Mouse (Mus musculus) hindbrain, postnatal 0 days (tissue): ENCODE data around the gene 4930524B15Rik. TPM values are rescaled to one million over a fixed set of nuclear protein-coding genes. Genes with fewer than 3 reads are reported as not detected.
"Not testable (repeated sequence)": the region's sequence is repeated elsewhere in the genome, so short reads cannot be mapped to it uniquely, and the experiment has no call there.

Source experiments
- ATAC-seq: fragments of 200-750 bp; cut with Nextera tagmentation; 2 replicates; pipeline ENCODE4 v1.8.0; 2017; ENCODE audit warnings: mild to moderate bottlenecking, moderate TSS enrichment, moderate library complexity
- DNase-seq: peaks from one replicate; pipeline ENCODE4 v3.0.0-alpha.2; 2015; ENCODE audit warnings: low spot score
- H3K27ac ChIP-seq: fragments of 300-500 bp; sonication (generic); 2 replicates; pipeline ENCODE4 v1.5.1; 2014; ENCODE audit warnings: mild to moderate bottlenecking
- H3K27me3 ChIP-seq: fragments of 300-500 bp; sonication (generic); 2 replicates; pipeline ENCODE4 v1.6.1; 2014; ENCODE audit warnings: low read length, mixed read lengths; ENCODE audit not compliant: insufficient read depth
- H3K36me3 ChIP-seq: fragments of 300-500 bp; sonication (generic); 2 replicates; pipeline ENCODE4 v1.6.1; 2014; ENCODE audit warnings: low read length, mixed read lengths; ENCODE audit not compliant: insufficient read depth
- H3K4me1 ChIP-seq: fragments of 300-500 bp; sonication (generic); 2 replicates; pipeline ENCODE4 v1.6.1; 2014; ENCODE audit warnings: antibody characterized with exemption, low read length, mixed read lengths; ENCODE audit not compliant: insufficient read depth
- H3K4me2 ChIP-seq: fragments of 300-500 bp; sonication (generic); 2 replicates; pipeline ENCODE4 v1.6.1; 2014; ENCODE audit warnings: low read depth, mild to moderate bottlenecking, low read length, moderate library complexity, mixed read lengths
- H3K4me3 ChIP-seq: fragments of 300-500 bp; sonication (generic); 2 replicates; pipeline ENCODE4 v1.5.1; 2014; ENCODE audit warnings: low read length
- H3K9ac ChIP-seq: fragments of 300-500 bp; sonication (generic); replicated peaks from 2 replicates; pipeline ENCODE4 v1.6.1; 2014; ENCODE audit warnings: mild to moderate bottlenecking, low read length, moderate library complexity, mixed read lengths
- H3K9me3 ChIP-seq: fragments of 300-500 bp; sonication (generic); 2 replicates; pipeline ENCODE4 v1.6.1; 2016; ENCODE audit warnings: low read length, mixed read lengths
- CTCF ChIP-seq: IDR thresholded peaks from 2 replicates; pipeline ENCODE4 v1.5.1; 2016; ENCODE audit warnings: antibody characterized with exemption, control low read depth, low read depth
- WGBS: fragments of 180-500 bp; shearing (Covaris S2); extraction: QIAGEN DNeasy Blood & Tissue Kit; methylation state at CpG from one replicate; pipeline ENCODE4 v1.1.7; 2014; 5-methylcytosine and 5-hydroxymethylcytosine counted together
- polyA plus RNA-seq: library from polyadenylated mRNA; unstranded; fragments of >200 nt; fragmentation: Nextera tagmentation; extraction: Ambion mirVana; gene quantifications from 2 replicates; pipeline ENCODE4 v1.2.1, GENCODE M21; 2015
- total RNA-seq: library from RNA; depleted of rRNA; stranded (reverse); fragments of >200 nt; gene quantifications from 2 replicates; pipeline ENCODE4 v1.2.3, GENCODE M21; 2014

4930524B15Rik gene
- total and polyA plus RNA-seq, 2 experiments from 2014 or later = 0.42 to 0.50 TPM

DNA sequence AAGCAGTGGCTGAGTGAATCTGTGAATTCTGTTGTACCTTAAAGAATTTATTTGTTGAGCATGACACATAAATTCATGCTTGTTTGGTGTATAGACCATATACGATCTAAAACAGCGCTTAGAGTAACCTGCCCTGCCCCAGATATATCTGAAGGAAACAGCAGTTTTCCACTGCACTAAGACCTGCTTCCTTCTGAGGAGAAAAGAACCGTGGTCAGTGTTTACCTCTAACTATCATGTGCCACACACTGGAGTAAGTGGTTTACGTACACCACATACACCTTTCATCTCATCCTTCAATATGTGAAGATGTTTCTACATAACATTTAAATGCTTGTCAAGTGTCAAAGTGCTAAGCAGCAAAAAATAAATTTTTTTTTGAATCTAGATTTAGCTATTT lies 8.7 kb downstream of the 4930524B15Rik start:
- DNase-seq (no peak), ATAC-seq (no peak)
- Histone ChIP-seq H3K4me3 (no peak overlapping the region), H3K27me3 (no peaks in the 10 kb centered on the region), H3K36me3 (no peaks in the 10 kb centered on the region), H3K27ac (no peak overlapping the region), H3K9ac (no peak overlapping the region), H3K4me1 (no peaks in the 10 kb centered on the region), H3K4me2 (no peak overlapping the region), H3K9me3 (peaks cover 1% of the 10 kb centered on the region; the same call in 1 of the 2 replicates)
- TF ChIP-seq CTCF = no peak
- WGBS = 85% methylated on average over 4 of the region's 4 CpGs

DNA sequence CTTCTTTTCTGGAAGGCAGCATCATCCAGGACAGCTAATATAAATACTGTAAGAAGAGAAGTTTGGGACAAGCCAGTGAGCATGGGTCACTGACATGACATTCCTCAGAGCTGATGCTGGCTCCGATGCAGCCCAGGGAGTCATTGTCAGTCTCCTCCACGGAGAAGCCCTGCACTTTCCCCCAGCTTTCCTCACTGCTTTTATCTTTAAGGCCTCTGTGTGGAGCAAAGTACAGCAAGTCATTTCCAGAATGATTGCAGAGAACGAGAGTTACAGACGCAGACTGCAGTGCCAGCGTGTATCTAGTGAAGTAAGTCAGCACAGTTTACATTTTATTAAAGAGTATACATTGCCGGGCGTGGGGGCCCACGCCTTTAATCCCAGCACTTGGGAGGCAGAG lies 9.4 kb downstream of the 4930524B15Rik start:
- ATAC-seq (no peak), DNase-seq (no peak)
- H3K27me3 ChIP-seq = no peaks in the 10 kb centered on the region
- no peaks in the 10 kb centered on the region for H3K36me3 ChIP-seq
- WGBS = 56% methylated on average over 8 of the region's 8 CpGs
- H3K4me3 ChIP-seq = no peak overlapping the region
- no peak overlapping the region for H3K27ac ChIP-seq
- no peak for TF ChIP-seq CTCF
- H3K4me1 ChIP-seq = no peaks in the 10 kb centered on the region
- no peak overlapping the region for H3K4me2 ChIP-seq
- no peak overlapping the region for H3K9ac ChIP-seq
- peaks cover 4% of the 10 kb centered on the region; the same call in 1 of the 2 replicates for H3K9me3 ChIP-seq

DNA sequence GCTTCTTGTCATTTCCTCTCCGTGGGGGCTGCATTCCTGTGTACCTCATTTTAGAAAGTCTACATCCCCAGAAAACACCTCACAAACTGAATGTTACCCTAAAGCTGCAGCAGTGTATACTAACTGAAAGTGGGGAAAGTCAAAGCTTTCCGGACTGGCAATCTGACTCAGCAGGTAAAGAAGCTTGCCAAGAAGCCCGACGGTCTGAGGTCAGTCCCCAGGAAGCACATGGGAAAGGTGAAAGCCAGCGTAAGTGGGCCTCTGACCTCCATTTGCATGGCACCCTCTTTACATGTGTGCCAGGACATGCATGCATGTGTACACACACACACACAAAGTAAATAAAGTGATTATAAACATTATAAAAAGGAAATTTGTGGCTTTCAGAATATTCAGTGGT lies 10.3 kb downstream of the 4930524B15Rik start:
- H3K9ac ChIP-seq = no peak overlapping the region
- H3K9me3 ChIP-seq = peaks cover 4% of the 10 kb centered on the region; the same call in 1 of the 2 replicates
- ATAC-seq (no peak), DNase-seq (no peak)
- H3K4me2 ChIP-seq = no peak overlapping the region
- H3K36me3 ChIP-seq = no peaks in the 10 kb centered on the region
- 76% methylated on average over 5 of the region's 5 CpGs for WGBS
- no peak overlapping the region for H3K27ac ChIP-seq
- TF ChIP-seq CTCF = no peak
- H3K27me3 ChIP-seq = no peaks in the 10 kb centered on the region
- H3K4me1 ChIP-seq = no peaks in the 10 kb centered on the region
- H3K4me3 ChIP-seq = no peak overlapping the region

DNA sequence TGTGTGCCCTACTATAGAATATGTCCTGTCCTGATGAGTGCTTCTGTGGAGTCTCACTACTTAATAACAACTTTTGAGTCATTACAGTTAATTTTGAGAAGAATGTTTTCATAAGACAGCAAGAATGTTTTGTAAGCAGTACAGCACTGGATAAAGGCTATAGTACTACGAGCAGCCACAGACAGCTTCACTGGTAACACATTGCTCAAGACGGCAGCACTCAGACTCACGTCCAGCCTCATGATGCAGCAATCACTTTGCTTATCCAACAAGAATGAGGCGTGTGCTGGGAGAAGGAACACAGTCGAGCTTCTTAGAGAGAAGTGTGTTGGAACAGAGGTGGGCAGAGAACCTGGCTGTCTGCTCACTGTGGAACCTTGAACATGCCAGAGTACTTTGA lies 10.7 kb downstream of the 4930524B15Rik start:
- ATAC-seq (no peak), DNase-seq (no peak)
- no peak for TF ChIP-seq CTCF

DNA sequence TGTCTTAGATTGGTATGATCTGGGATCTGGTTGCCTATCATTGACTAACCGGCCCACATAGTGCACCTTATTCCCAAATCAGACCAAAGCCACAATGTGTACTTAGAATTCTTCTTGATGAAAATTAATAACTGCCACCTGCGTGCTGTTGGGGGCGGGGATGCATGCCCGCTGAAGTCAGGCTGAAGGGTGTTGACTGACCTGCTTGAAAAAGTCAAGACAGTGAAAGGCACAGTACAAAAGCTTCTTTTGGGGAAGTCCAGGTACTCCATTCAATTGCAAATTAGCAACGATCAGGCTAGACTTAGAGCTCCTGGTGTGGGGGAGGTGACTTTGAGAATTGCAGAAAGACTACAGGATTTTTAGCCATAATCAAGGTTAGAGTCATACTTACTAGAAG lies 14.7 kb downstream of the 4930524B15Rik start:
- not testable (repeated sequence) for DNase-seq, H3K36me3 ChIP-seq, H3K9me3 ChIP-seq, H3K27ac ChIP-seq, H3K4me1 ChIP-seq, H3K27me3 ChIP-seq, H3K4me2 ChIP-seq, ATAC-seq, H3K9ac ChIP-seq, H3K4me3 ChIP-seq
- 86% methylated on average over 5 of the region's 5 CpGs for WGBS

More for the DNA sequence above, 10.7 kb downstream of the 4930524B15Rik start:
- Histone ChIP-seq H3K4me2 (no peak overlapping the region), H3K27ac (no peak overlapping the region), H3K9ac (no peak overlapping the region), H3K4me3 (no peak overlapping the region), H3K27me3 (no peaks in the 10 kb centered on the region), H3K9me3 (peaks cover 4% of the 10 kb centered on the region; the same call in 1 of the 2 replicates), H3K36me3 (no peaks in the 10 kb centered on the region), H3K4me1 (no peaks in the 10 kb centered on the region)
- 74% methylated on average over 5 of the region's 5 CpGs for WGBS

DNA sequence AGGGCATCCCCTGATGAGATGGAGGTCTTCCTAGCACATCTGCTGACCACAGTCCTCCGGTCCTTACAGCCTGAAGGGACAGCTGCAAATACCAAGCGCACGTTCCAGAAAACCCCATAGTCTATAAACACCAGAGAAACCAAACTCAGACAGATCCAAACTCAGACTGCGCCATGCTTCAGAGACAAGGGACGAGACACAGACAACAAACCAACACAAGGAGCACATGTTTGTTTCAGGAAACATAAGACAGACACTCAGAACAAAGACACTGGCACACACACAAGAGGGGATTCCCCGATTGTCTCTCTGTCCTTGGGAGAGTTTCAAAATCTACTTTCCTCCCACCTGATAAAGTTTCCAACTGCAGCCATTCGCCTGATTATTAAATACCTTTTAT lies 16.4 kb downstream of the 4930524B15Rik start:
- Histone ChIP-seq H3K4me1 (no peaks in the 10 kb centered on the region), H3K9ac (no peak overlapping the region), H3K27me3 (no peaks in the 10 kb centered on the region), H3K27ac (no peak overlapping the region), H3K36me3 (no peaks in the 10 kb centered on the region), H3K4me3 (no peak overlapping the region), H3K4me2 (no peak overlapping the region), H3K9me3 (peaks cover 4% of the 10 kb centered on the region; the same call in 1 of the 2 replicates)
- no peak for TF ChIP-seq CTCF
- DNase-seq (no peak), ATAC-seq (no peak)
- WGBS = 93% methylated on average over 7 of the region's 7 CpGs

DNA sequence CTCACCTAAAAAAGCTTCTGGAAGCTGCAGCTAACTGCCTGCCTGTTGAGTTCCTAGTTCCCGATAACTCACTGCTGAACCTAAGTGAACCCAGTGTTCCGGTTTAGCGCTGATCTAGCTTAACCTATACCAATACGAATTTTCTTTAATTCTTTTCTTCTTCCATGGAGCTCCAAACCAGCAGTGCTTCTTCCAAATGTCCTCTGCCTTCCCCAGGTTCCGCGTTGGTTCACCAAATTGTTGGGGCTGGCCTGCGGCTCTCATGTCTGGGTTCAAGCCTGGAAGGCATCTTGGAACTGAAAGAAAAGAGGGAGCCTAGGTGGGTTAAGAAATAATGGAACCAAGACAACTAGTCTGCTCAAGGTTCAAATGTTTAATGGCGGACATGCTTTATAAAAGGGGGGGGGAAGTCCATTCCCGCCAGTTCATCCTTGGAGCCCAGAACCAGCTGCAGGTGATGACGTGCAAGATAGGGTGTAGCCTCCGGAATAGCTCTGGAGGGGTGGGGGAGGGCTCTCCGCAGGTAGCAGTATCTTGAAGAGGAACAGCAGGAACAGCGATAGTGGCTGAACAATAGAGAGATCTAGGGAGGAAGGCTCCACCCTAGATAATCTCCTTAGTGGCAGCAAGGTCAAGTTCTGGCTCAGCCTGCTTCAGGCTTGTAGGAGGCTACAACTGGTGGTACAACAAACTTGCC lies 17.0 kb downstream of the 4930524B15Rik start:
- not testable (repeated sequence) for H3K27ac ChIP-seq, H3K4me1 ChIP-seq, H3K9ac ChIP-seq, H3K36me3 ChIP-seq, H3K9me3 ChIP-seq, DNase-seq, H3K4me2 ChIP-seq, H3K4me3 ChIP-seq, ATAC-seq, H3K27me3 ChIP-seq
- WGBS = 88% methylated on average over 13 of the region's 13 CpGs
